Mouse (Mus musculus) limb, embryonic 13.5 days (tissue): ENCODE data around the gene St3gal3. TPM values are rescaled to one million over a fixed set of nuclear protein-coding genes. Genes with fewer than 3 reads are reported as not detected.

ENCODE experiments used
- ATAC-seq: fragments of 200-750 bp; cut with Nextera tagmentation; 2 replicates; pipeline ENCODE4 v1.8.0; 2017; ENCODE audit warnings: low read depth, moderate number of reproducible peaks, moderate TSS enrichment; ENCODE audit not compliant: low FRiP score
- H3K27ac ChIP-seq: fragments of 300-500 bp; sonication (generic); 2 replicates; pipeline ENCODE4 v1.5.1; 2015; ENCODE audit warnings: inconsistent platforms, mild to moderate bottlenecking, moderate library complexity
- H3K27me3 ChIP-seq: fragments of 300-500 bp; sonication (generic); 2 replicates; pipeline ENCODE4 v1.6.1; 2015; ENCODE audit warnings: mild to moderate bottlenecking, inconsistent platforms
- H3K36me3 ChIP-seq: fragments of 300-500 bp; sonication (generic); 2 replicates; pipeline ENCODE4 v1.6.1; 2015; ENCODE audit warnings: inconsistent platforms, mild to moderate bottlenecking, moderate library complexity
- H3K4me1 ChIP-seq: fragments of 300-500 bp; sonication (generic); 2 replicates; pipeline ENCODE4 v1.6.1; 2015; ENCODE audit warnings: inconsistent platforms
- H3K4me2 ChIP-seq: fragments of 300-500 bp; sonication (generic); replicated peaks from 2 replicates; pipeline ENCODE4 v1.6.1; 2015; ENCODE audit warnings: inconsistent platforms, mild to moderate bottlenecking, moderate library complexity
- H3K4me3 ChIP-seq: fragments of 300-500 bp; sonication (generic); 2 replicates; pipeline ENCODE4 v1.5.1; 2015; ENCODE audit warnings: moderate library complexity, mild to moderate bottlenecking, inconsistent platforms
- H3K9ac ChIP-seq: fragments of 300-500 bp; sonication (generic); 2 replicates; pipeline ENCODE4 v1.6.1; 2015; ENCODE audit warnings: mild to moderate bottlenecking, inconsistent platforms
- H3K9me3 ChIP-seq: fragments of 300-500 bp; sonication (generic); 2 replicates; pipeline ENCODE4 v1.6.1; 2016; ENCODE audit warnings: inconsistent platforms
- WGBS: fragments of 180-500 bp; shearing (Covaris S2); methylation state at CpG from one replicate; pipeline ENCODE4 v1.1.7; 2015; 5-methylcytosine and 5-hydroxymethylcytosine counted together
- polyA plus RNA-seq: library from polyadenylated mRNA; unstranded; fragments of >200 nt; fragmentation: Nextera tagmentation; extraction: Ambion mirVana; gene quantifications from 2 replicates; pipeline ENCODE4 v1.2.1, GENCODE M21; 2015

Gene St3gal3
- 9.3 and 9.8 TPM in 2 replicates for polyA plus RNA-seq

DNA sequence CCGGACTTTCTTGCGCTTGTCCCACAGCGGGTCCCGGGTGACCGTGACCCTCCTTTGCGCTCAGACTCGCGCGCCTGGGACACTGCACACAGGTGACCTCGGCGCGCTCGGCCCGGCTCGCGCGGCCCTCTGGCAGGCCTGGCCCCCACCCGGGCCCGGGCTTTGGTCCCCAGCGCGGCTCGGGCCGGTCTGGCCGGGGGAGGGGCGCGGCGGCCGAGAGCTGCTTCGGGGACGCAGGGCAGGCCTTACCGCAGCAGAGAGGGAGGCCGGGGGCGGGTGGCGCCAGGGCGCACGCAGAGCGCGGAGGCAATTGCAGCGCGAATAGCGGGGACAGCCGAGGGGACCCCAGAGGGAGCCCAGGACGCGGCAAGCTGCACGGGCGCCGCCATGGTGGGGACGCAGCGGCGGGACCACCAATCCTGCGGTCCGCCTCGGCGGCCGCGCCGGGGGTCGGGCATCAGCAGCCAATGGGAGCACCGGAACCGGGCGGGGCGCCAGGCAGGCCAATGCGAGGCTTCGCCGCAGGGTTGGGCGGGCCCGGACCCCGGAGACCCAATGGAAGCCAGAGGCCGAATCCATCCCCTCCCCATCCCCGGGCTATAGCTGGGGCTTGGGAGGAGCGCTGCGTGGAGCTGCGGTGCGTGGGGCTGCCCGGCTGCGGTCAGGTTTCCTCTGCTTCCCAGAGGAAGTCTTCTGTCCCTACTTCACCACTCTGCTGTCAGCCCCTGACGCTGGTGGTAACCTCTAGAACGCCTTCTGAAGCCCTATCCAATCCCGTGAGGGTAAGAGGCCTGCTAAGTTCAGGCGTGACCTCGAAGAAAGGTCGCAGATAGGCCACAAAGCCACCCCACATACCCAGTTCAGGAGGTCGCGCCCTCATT is at the start of gene St3gal3:
St3gal3 (minus strand) TSS at position 430 of the 881 bp plus-strand sequence.
- Histone ChIP-seq H3K9me3 (no peaks in the 10 kb centered on the region), H3K27me3 (no peaks in the 10 kb centered on the region), H3K9ac (peak within 1 kb of the TSS; percentile 89), H3K27ac (peak within 1 kb of the TSS; percentile 79), H3K4me1 (peaks cover 30% of the 10 kb centered on the region), H3K36me3 (peaks cover 39% of the 10 kb centered on the region), H3K4me2 (peak within 1 kb of the TSS; percentile 79), H3K4me3 (peak within 1 kb of the TSS; percentile 99)
- peak; percentile 99 for ATAC-seq
- WGBS: under 1% methylated on average over 69 of the region's 84 CpGs

DNA sequence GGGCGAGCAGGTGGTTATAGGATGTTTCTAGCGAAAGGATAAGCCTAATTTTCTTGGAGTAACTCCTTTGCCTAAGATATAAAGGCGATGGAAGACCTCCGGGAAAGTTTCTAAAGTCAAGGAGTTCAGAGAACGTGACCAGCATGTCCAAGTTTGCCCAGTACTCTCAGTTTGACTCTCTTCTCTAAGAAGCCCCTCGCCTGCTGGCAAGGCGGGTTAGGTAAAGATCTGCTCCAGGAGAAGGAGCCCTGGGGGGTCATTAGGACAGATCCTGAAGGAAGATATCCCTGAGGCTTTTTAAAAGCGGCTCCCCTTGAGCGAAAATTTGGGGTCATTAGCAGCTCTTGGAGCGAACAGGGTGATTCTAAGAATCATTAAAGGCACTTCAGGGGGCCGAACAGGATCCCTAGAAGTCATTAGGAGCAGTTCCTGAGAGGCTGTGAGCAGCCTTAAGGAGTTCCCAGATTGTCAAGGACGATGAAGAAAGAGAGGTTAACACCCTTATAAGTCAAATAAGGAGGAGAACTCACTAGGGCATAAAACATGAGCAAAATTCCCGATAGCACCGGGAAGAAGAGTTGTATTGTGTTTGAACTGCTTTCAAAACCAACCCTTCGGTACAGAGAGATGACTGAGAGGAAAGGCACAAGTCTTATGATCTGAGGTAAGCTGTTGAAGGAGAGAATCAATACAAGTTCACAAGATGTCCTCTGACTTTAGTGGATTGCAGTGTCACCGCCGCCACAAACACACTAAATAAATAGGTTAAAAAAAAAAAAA is 45.8 kb upstream of the St3gal3 start:
- no peaks in the 10 kb centered on the region for H3K27me3 ChIP-seq
- peak overlapping the region; percentile 70 for H3K9ac ChIP-seq
- WGBS: 16% methylated on average over 17 of the region's 17 CpGs
- H3K36me3 ChIP-seq: peaks cover 19% of the 10 kb centered on the region
- peaks cover 15% of the 10 kb centered on the region for H3K4me1 ChIP-seq
- H3K9me3 ChIP-seq: no peaks in the 10 kb centered on the region
- peak overlapping the region; percentile 72 for H3K4me3 ChIP-seq
- peak overlapping the region; percentile 92 for H3K27ac ChIP-seq
- H3K4me2 ChIP-seq: peak overlapping the region; percentile 80
- no peak for ATAC-seq

DNA sequence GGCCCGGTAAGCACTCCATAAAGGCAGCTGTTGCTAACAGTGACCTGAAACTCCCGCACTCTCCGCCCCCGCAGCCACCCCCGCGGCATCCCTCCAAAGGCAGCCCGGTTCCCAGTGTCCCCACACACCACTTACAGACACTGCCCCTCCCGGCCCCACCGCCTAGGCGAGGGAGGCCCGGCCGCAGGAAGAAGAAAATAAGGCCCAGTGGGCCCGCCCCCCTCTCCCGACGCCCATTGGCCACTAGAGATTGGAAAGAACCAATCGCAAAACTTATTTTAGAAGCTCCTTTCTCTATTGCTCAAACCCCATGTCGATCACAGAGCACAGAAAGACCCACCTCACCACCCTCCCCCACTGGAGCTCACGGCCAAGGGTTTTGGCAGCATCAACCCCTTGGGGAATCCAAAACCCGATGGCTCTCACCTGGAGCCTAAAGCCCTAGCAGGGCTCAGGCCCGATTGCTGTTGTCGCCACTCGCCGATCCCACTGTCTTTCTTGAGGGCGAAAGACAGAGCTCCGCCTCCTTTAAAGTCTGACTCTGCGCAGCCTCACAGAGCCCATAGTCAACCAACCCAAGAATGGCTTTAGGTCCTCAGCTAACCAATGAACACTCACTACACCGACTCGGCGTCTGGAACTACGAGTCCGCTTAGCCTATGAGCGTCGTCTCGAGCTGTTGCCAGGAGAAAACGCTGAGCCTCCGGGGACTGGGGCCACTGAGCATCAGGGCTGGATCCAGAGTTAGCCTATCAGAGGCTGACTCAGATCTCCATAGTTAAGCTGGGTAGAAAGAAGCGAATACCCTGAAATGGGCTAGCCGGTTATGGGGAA is 45.0 kb upstream of the St3gal3 start, which contains the start of gene Kdm4a:
Kdm4a (minus strand) TSS at position 577 of the 834 bp plus-strand sequence.
- Histone ChIP-seq H3K27ac (peak within 1 kb of the TSS; percentile 92), H3K36me3 (peaks cover 27% of the 10 kb centered on the region), H3K27me3 (no peaks in the 10 kb centered on the region), H3K4me1 (peaks cover 15% of the 10 kb centered on the region), H3K4me2 (peak within 1 kb of the TSS; percentile 80), H3K4me3 (peak within 1 kb of the TSS; percentile 72), H3K9ac (peak within 1 kb of the TSS; percentile 83), H3K9me3 (no peaks in the 10 kb centered on the region)
- under 1% methylated on average over 38 of the region's 38 CpGs for WGBS
- ATAC-seq: peak; percentile 100

DNA sequence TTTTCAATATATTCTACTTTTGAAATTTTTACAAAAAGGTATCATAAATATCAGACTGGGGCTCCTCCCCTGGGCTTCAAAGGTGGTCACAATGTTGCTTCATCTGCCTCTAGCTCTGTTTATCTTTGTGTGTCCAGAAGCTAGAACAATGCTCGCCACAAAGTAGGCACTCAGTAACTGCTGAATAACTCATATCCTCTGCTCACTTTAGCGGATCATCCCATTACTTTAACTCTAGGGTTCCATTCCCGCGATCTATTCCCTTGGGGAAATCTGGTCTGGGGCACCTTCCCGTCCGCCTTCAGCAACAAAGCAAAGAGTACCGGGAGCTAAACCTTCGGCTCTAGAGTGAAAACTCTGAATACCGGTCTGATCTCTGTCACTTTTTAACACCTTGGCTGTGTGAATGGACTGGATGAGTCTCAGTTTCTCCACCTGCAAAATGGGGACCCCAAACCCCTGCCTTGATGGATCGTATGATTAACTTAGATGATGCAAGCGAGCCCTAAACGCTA is 44.3 kb upstream of the St3gal3 start:
- no peaks in the 10 kb centered on the region for H3K27me3 ChIP-seq
- peak overlapping the region; percentile 92 for H3K27ac ChIP-seq
- 2% methylated on average over 12 of the region's 12 CpGs for WGBS
- peak overlapping the region; percentile 83 for H3K9ac ChIP-seq
- H3K36me3 ChIP-seq: peaks cover 34% of the 10 kb centered on the region
- H3K9me3 ChIP-seq: no peaks in the 10 kb centered on the region
- peak overlapping the region; percentile 72 for H3K4me3 ChIP-seq
- no peak for ATAC-seq
- peak overlapping the region; percentile 68 for H3K4me2 ChIP-seq
- peaks cover 15% of the 10 kb centered on the region for H3K4me1 ChIP-seq

DNA sequence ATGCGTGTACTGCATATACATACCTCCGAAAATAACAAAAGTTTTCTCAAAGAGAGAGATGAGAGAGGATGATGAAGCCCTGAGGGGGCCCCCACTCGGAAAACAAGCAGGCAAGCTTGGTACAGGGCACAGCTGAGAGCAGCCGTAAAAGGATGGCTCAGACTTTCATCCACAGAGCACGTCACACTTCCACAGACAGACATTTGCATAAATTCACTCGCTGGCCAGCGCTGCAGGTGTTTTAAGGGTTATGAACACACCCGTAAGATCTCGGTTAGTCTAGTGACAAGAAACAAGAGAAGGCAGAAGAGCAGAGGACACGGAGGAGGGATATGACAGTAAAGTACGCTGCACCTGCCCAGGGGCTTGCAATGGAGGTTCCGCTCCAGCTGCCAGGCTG is 37.7 kb upstream of the St3gal3 start:
- H3K27me3 ChIP-seq: no peaks in the 10 kb centered on the region
- H3K4me2 ChIP-seq: no peak overlapping the region
- H3K4me1 ChIP-seq: no peaks in the 10 kb centered on the region
- H3K27ac ChIP-seq: no peak overlapping the region
- H3K9me3 ChIP-seq: no peaks in the 10 kb centered on the region
- no peak overlapping the region for H3K9ac ChIP-seq
- H3K4me3 ChIP-seq: no peak overlapping the region
- no peak for ATAC-seq
- 94% methylated on average over 12 of the region's 12 CpGs for WGBS
- H3K36me3 ChIP-seq: peaks cover 100% of the 10 kb centered on the region

DNA sequence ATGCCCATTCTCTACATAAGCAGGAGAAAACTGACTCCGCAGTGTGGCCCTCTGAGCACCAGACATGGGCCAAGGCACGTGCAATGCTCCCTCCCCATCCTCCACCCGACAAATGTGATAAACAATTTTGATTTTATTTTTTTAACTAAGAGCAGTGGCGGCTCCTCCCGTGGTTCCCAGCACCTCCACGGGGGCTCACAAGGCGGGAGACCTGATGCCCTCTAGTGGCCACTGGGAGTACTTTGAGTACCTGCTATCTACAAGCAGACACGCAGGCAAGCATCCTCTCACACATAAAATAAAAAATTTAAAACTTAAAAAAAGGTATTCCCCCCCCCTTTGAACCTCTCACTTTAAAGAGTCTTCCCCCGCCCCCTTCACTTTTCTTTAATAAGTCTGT is 36.3 kb upstream of the St3gal3 start:
- H3K27ac ChIP-seq: no peak overlapping the region
- H3K9me3 ChIP-seq: no peaks in the 10 kb centered on the region
- H3K27me3 ChIP-seq: no peaks in the 10 kb centered on the region
- no peaks in the 10 kb centered on the region for H3K4me1 ChIP-seq
- peaks cover 100% of the 10 kb centered on the region for H3K36me3 ChIP-seq
- H3K4me3 ChIP-seq: no peak overlapping the region
- WGBS: 86% methylated on average over 9 of the region's 9 CpGs
- no peak overlapping the region for H3K4me2 ChIP-seq
- no peak overlapping the region for H3K9ac ChIP-seq
- no peak for ATAC-seq

DNA sequence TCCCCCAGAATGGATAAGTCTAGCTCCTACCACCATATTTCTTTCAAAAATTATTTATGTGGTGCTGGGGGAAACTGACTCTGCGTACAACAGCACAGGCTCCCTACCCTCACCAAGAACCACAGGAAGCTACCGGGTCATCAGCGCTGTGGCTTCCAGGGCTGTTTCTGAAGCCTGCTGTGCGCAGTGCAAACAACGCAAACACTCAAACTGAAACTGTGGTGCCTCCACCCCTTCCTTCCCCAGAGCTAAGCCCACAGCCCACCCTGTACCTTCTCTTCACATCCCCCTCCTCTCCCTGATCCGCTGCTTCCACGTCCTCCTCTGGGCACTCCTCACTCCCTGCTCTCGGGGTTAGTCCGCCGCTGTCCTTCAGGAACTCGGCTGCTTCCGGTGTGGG is 27.4 kb upstream of the St3gal3 start:
- no peak overlapping the region for H3K4me2 ChIP-seq
- H3K9me3 ChIP-seq: no peaks in the 10 kb centered on the region
- ATAC-seq: no peak
- no peak overlapping the region for H3K4me3 ChIP-seq
- peaks cover 94% of the 10 kb centered on the region for H3K36me3 ChIP-seq
- no peaks in the 10 kb centered on the region for H3K4me1 ChIP-seq
- H3K9ac ChIP-seq: no peak overlapping the region
- 95% methylated on average over 12 of the region's 12 CpGs for WGBS
- no peak overlapping the region for H3K27ac ChIP-seq
- H3K27me3 ChIP-seq: no peaks in the 10 kb centered on the region

DNA sequence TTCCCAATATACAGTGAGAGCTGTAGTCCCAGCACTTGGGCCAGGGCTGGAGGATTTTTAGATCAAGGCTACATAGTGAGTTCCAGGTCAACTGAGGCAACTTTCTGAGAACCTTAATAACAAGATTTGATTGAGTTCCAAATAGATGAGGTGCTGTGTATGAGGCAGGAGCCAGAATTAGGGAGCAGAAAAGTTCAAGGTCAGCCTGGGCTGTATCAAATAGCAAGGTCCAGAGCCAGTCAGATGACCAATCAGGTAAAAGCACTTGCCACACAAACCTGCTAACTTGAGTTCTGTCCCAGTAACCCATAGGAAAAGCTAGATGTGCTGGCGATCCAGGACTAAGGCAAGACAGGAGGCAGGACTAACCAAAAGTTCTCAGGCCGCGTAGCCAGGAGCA is 23.0 kb upstream of the St3gal3 start:
- Histone ChIP-seq H3K9ac (no peak overlapping the region), H3K9me3 (no peaks in the 10 kb centered on the region), H3K4me1 (no peaks in the 10 kb centered on the region), H3K27ac (no peak overlapping the region), H3K4me3 (no peak overlapping the region), H3K4me2 (no peak overlapping the region), H3K36me3 (peaks cover 97% of the 10 kb centered on the region), H3K27me3 (no peaks in the 10 kb centered on the region)
- ATAC-seq: no peak
- 96% methylated on average over 3 of the region's 3 CpGs for WGBS

DNA sequence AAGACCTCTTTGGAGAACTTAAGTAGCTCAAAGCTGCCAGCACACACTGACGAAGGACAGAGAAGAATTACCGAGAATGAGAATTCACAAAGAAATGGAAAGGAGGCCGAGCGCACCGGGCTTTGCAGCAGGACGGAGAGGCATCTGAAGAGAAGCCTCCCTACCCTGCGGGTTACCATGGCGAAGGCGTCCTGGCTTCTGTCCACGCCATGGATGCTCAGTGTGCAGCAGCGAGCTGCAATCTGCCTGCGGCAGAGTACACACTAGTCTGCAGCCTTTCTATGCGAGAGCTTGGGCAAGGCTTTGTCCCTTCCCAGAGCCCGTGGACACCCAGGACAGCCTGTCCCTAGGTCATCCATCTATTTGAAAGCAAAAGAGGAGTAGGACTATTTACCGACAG is 21.8 kb upstream of the St3gal3 start:
- 94% methylated on average over 15 of the region's 15 CpGs for WGBS

DNA sequence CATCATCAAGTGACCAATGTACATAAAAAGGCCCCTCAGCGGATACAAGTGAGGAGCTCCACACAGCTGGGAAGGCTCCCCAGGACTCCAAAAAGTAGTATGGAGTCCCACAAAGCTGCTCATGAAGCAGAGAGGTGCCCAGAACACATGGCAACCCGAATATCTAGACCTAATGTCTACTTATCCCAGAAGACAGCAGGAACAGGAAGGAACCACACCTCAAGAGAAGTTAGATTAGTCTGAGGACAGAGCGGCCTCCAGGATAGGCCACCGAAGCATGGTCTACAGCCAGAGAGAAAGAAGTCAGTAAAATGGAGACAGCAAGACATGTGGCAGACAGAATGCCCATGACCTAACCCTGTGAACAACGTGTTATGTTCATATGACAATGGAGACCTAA is 20.2 kb upstream of the St3gal3 start:
- Histone ChIP-seq H3K4me3 (no peak overlapping the region), H3K9me3 (no peaks in the 10 kb centered on the region), H3K9ac (no peak overlapping the region), H3K27ac (no peak overlapping the region), H3K4me1 (no peaks in the 10 kb centered on the region), H3K36me3 (peaks cover 95% of the 10 kb centered on the region), H3K4me2 (no peak overlapping the region), H3K27me3 (no peaks in the 10 kb centered on the region)
- no peak for ATAC-seq
- 93% methylated on average over 5 of the region's 5 CpGs for WGBS

More for the DNA sequence above, 21.8 kb upstream of the St3gal3 start:
- Histone ChIP-seq H3K4me2 (no peak overlapping the region), H3K36me3 (peaks cover 96% of the 10 kb centered on the region), H3K4me3 (no peak overlapping the region), H3K9ac (no peak overlapping the region), H3K4me1 (no peaks in the 10 kb centered on the region), H3K27me3 (no peaks in the 10 kb centered on the region), H3K27ac (no peak overlapping the region), H3K9me3 (no peaks in the 10 kb centered on the region)
- no peak for ATAC-seq

DNA sequence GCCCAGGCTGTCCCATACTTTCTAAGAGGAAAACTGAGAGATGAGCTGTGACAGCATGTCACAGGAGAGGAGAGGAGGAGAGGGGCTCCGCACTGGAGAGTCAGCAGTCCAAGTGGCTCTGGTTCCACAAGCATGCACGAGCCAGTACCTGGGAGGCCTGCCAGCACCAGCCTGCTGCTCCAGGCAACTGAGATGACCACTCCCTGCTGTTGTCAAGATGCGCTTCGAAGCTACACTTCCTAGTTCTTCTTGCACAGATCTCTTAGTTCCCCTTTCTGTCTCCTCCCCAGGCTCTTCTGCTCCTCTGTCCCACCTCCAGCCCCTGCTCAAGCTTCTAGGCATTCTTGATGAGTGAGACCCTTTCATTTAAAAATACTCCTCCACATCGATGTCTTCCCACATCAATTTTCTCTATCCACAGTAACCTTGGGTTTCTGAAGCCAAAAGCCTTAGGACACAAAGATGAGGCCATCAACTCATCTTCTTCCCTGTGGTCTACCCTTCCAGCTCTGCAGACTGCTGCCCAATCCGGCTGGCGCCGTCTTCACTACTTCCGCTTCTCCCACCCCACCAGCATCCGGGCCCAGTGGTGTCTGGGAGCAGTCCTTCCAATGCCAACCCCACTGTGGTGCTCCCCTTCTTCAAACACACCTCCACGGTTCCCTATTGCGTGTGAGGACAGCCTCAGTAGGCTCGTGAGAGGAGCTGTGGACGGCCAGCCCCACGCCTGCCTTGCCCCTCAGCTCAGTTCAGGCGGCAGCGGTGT is 17.5 kb upstream of the St3gal3 start:
- no peak overlapping the region for H3K4me2 ChIP-seq
- no peak overlapping the region for H3K9ac ChIP-seq
- H3K4me1 ChIP-seq: no peaks in the 10 kb centered on the region
- no peaks in the 10 kb centered on the region for H3K27me3 ChIP-seq
- H3K4me3 ChIP-seq: no peak overlapping the region
- no peaks in the 10 kb centered on the region for H3K9me3 ChIP-seq
- peaks cover 96% of the 10 kb centered on the region for H3K36me3 ChIP-seq
- WGBS: 93% methylated on average over 17 of the region's 17 CpGs
- H3K27ac ChIP-seq: no peak overlapping the region
- ATAC-seq: no peak
